Mouse (Mus musculus) limb, embryonic 12.5 days (tissue): ENCODE measurements at regions not wholly inside any gene's neighbourhood (a gene's known extent, or its start where the extent isn't known, plus 50 kb on each side); places are given as distances from the start of the nearest gene placed in this dataset.

Source experiments
- ATAC-seq: fragments of 200-750 bp; cut with Nextera tagmentation; 2 replicates; pipeline ENCODE4 v1.8.0; 2017; ENCODE audit warnings: low read depth, moderate TSS enrichment; ENCODE audit not compliant: insufficient number of reproducible peaks, insufficient read depth, low FRiP score, low TSS enrichment
- H3K27ac ChIP-seq: fragments of 300-500 bp; sonication (generic); 2 replicates; pipeline ENCODE4 v1.5.1; 2016; ENCODE audit warnings: mild to moderate bottlenecking, moderate library complexity
- H3K27me3 ChIP-seq: fragments of 300-500 bp; sonication (generic); 2 replicates; pipeline ENCODE4 v1.6.1; 2016; ENCODE audit warnings: mild to moderate bottlenecking, moderate library complexity
- H3K36me3 ChIP-seq: fragments of 300-500 bp; sonication (generic); 2 replicates; pipeline ENCODE4 v1.6.1; 2016; ENCODE audit warnings: mild to moderate bottlenecking, moderate library complexity
- H3K4me1 ChIP-seq: fragments of 300-500 bp; sonication (generic); replicated peaks from 2 replicates; pipeline ENCODE4 v1.6.1; 2016
- H3K4me2 ChIP-seq: fragments of 300-500 bp; sonication (generic); 2 replicates; pipeline ENCODE4 v1.6.1; 2016; ENCODE audit warnings: mild to moderate bottlenecking, moderate library complexity
- H3K4me3 ChIP-seq: fragments of 300-500 bp; sonication (generic); replicated peaks from 2 replicates; pipeline ENCODE4 v1.5.1; 2016; ENCODE audit warnings: mild to moderate bottlenecking
- H3K9ac ChIP-seq: fragments of 300-500 bp; sonication (generic); replicated peaks from 2 replicates; pipeline ENCODE4 v1.6.1; 2016; ENCODE audit warnings: mild to moderate bottlenecking, moderate library complexity
- H3K9me3 ChIP-seq: fragments of 300-500 bp; sonication (generic); 2 replicates; pipeline ENCODE4 v1.6.1; 2016; ENCODE audit warnings: mild to moderate bottlenecking, moderate library complexity
- WGBS: fragments of 180-500 bp; shearing (Covaris S2); methylation state at CpG from one replicate; pipeline ENCODE4 v1.1.7; 2016; 5-methylcytosine and 5-hydroxymethylcytosine counted together

- no peak for ATAC-seq
- Histone ChIP-seq H3K36me3 (no peaks in the 10 kb centered on the region), H3K4me2 (no peak overlapping the region), H3K9ac (no peak overlapping the region), H3K4me3 (no peak overlapping the region), H3K4me1 (peaks cover 7% of the 10 kb centered on the region; the same call in 1 of the 2 replicates), H3K27me3 (no peaks in the 10 kb centered on the region; the same call in 1 of the 2 replicates), H3K9me3 (no peaks in the 10 kb centered on the region), H3K27ac (no peak overlapping the region)
- 80% methylated on average over 2 of the region's 2 CpGs for WGBS
These were observed 96.1 kb upstream of the Snap25 start for GRCm38 (mm10) chr2:136617138-136617537.

- H3K9ac ChIP-seq = no peak overlapping the region
- peaks cover 7% of the 10 kb centered on the region; the same call in 1 of the 2 replicates for H3K4me1 ChIP-seq
- 43% methylated on average over 2 of the region's 2 CpGs for WGBS
- no peak overlapping the region for H3K27ac ChIP-seq
- no peaks in the 10 kb centered on the region for H3K36me3 ChIP-seq
- no peak overlapping the region for H3K4me2 ChIP-seq
- no peak for ATAC-seq
- H3K9me3 ChIP-seq = no peaks in the 10 kb centered on the region
- no peaks in the 10 kb centered on the region; the same call in 1 of the 2 replicates for H3K27me3 ChIP-seq
- H3K4me3 ChIP-seq = no peak overlapping the region
These were observed 95.1 kb upstream of the Snap25 start for GRCm38 (mm10) chr2:136618114-136618513.

- no peak for ATAC-seq
These were observed 92.9 kb upstream of the Snap25 start for GRCm38 (mm10) chr2:136620309-136620708.

GRCm38 (mm10) chr2:136620969-136621368 lies 92.3 kb upstream of the Snap25 start:
- Histone ChIP-seq H3K4me2 (no peak overlapping the region), H3K4me3 (no peak overlapping the region), H3K4me1 (peaks cover 14% of the 10 kb centered on the region), H3K27me3 (no peaks in the 10 kb centered on the region; the same call in 1 of the 2 replicates), H3K9me3 (no peaks in the 10 kb centered on the region), H3K9ac (no peak overlapping the region), H3K36me3 (no peaks in the 10 kb centered on the region), H3K27ac (no peak overlapping the region)
- 90% methylated on average over 4 of the region's 4 CpGs for WGBS
- no peak for ATAC-seq

More at GRCm38 (mm10) chr2:136620309-136620708, 92.9 kb upstream of the Snap25 start:
- Histone ChIP-seq H3K36me3 (no peaks in the 10 kb centered on the region), H3K4me3 (no peak overlapping the region), H3K9me3 (no peaks in the 10 kb centered on the region), H3K4me2 (no peak overlapping the region), H3K4me1 (peaks cover 14% of the 10 kb centered on the region), H3K27ac (no peak overlapping the region), H3K9ac (no peak overlapping the region), H3K27me3 (no peaks in the 10 kb centered on the region; the same call in 1 of the 2 replicates)
- WGBS = 84% methylated on average over 4 of the region's 4 CpGs

GRCm38 (mm10) chr2:136623808-136624489 lies 89.3 kb upstream of the Snap25 start:
- Histone ChIP-seq H3K36me3 (no peaks in the 10 kb centered on the region), H3K27me3 (no peaks in the 10 kb centered on the region; the same call in 1 of the 2 replicates), H3K27ac (0 out of 2 replicates have a peak overlapping the region, but pooled peaks have one; percentile 7), H3K9me3 (no peaks in the 10 kb centered on the region), H3K4me2 (no peak overlapping the region), H3K9ac (no peak overlapping the region), H3K4me3 (no peak overlapping the region), H3K4me1 (peaks cover 8% of the 10 kb centered on the region)
- 35% methylated on average over 5 of the region's 5 CpGs for WGBS
- peak; percentile 68 for ATAC-seq

- no peak overlapping the region for H3K4me2 ChIP-seq
- no peaks in the 10 kb centered on the region for H3K36me3 ChIP-seq
- no peaks in the 10 kb centered on the region; the same call in 1 of the 2 replicates for H3K27me3 ChIP-seq
- H3K4me1 ChIP-seq = peaks cover 8% of the 10 kb centered on the region
- H3K27ac ChIP-seq = 0 out of 2 replicates have a peak overlapping the region, but pooled peaks have one; percentile 7
- no peak overlapping the region for H3K9ac ChIP-seq
- H3K4me3 ChIP-seq = no peak overlapping the region
- no peak for ATAC-seq
- no peaks in the 10 kb centered on the region for H3K9me3 ChIP-seq
These were observed 88.8 kb upstream of the Snap25 start for GRCm38 (mm10) chr2:136624490-136624850.

GRCm38 (mm10) chr2:136646917-136647316 lies 66.3 kb upstream of the Snap25 start:
- WGBS = 87% methylated on average over 3 of the region's 3 CpGs
- ATAC-seq = no peak
- no peak overlapping the region for H3K9ac ChIP-seq
- no peaks in the 10 kb centered on the region for H3K36me3 ChIP-seq
- H3K4me3 ChIP-seq = no peak overlapping the region
- H3K4me1 ChIP-seq = 0 out of 2 replicates have a peak, but pooled peaks cover 4% of the 10 kb centered on the region
- H3K9me3 ChIP-seq = no peaks in the 10 kb centered on the region
- no peaks in the 10 kb centered on the region for H3K27me3 ChIP-seq
- no peak overlapping the region for H3K4me2 ChIP-seq
- no peak overlapping the region for H3K27ac ChIP-seq

- H3K27ac ChIP-seq = no peak overlapping the region
- H3K9me3 ChIP-seq = no peaks in the 10 kb centered on the region
- no peak overlapping the region for H3K4me2 ChIP-seq
- no peak for ATAC-seq
- no peak overlapping the region for H3K4me3 ChIP-seq
- H3K36me3 ChIP-seq = no peaks in the 10 kb centered on the region
- H3K9ac ChIP-seq = no peak overlapping the region
- 0 out of 2 replicates have a peak, but pooled peaks cover 4% of the 10 kb centered on the region for H3K4me1 ChIP-seq
- no peaks in the 10 kb centered on the region for H3K27me3 ChIP-seq
- 63% methylated on average over 5 of the region's 5 CpGs for WGBS
These were observed 64.6 kb upstream of the Snap25 start for GRCm38 (mm10) chr2:136648606-136649005.

- ATAC-seq = no peak
- Histone ChIP-seq H3K36me3 (no peaks in the 10 kb centered on the region), H3K4me3 (no peak overlapping the region), H3K4me1 (0 out of 2 replicates have a peak, but pooled peaks cover 4% of the 10 kb centered on the region), H3K9ac (no peak overlapping the region), H3K9me3 (no peaks in the 10 kb centered on the region), H3K4me2 (no peak overlapping the region), H3K27me3 (no peaks in the 10 kb centered on the region), H3K27ac (no peak overlapping the region)
- 73% methylated on average over 1 of the region's 1 CpGs for WGBS
These were observed 62.5 kb upstream of the Snap25 start for GRCm38 (mm10) chr2:136650721-136651120.

GRCm38 (mm10) chr2:136652206-136653003 lies 60.8 kb upstream of the Snap25 start:
- no peak overlapping the region for H3K4me3 ChIP-seq
- 0 out of 2 replicates have a peak, but pooled peaks cover 4% of the 10 kb centered on the region for H3K4me1 ChIP-seq
- H3K36me3 ChIP-seq = no peaks in the 10 kb centered on the region
- H3K9ac ChIP-seq = no peak overlapping the region
- H3K27ac ChIP-seq = no peak overlapping the region
- no peak overlapping the region for H3K4me2 ChIP-seq
- 91% methylated on average over 5 of the region's 5 CpGs for WGBS
- no peaks in the 10 kb centered on the region for H3K9me3 ChIP-seq
- ATAC-seq = no peak
- H3K27me3 ChIP-seq = no peaks in the 10 kb centered on the region
